Mouse (Mus musculus): ENCODE results near the gene Scamp3.
"Not testable (repeated sequence)": the region's sequence is repeated elsewhere in the genome, so short reads cannot be mapped to it uniquely, and the experiment has no call there.

Gene Scamp3

DNA sequence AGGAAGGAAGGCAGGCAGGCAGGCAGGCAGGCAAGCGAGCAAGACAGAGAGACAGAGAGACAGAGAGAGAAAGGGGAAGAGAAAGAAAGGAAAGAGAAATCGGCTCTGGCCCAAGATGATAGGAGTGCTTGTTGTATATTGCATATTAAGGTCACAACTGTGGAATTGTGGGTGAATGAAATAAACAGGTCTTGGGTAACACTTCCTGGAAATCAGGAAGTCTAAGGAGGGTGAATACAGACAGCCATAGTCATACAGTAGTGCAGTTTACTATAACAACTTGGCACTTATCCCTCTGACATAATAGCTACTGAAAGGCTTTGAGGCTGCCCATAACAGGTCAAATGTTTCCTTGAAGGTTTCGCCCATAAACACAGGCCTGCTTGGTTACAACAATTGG lies 22.6 kb downstream of the Scamp3 start:
- DNase-seq, result no peak

DNA sequence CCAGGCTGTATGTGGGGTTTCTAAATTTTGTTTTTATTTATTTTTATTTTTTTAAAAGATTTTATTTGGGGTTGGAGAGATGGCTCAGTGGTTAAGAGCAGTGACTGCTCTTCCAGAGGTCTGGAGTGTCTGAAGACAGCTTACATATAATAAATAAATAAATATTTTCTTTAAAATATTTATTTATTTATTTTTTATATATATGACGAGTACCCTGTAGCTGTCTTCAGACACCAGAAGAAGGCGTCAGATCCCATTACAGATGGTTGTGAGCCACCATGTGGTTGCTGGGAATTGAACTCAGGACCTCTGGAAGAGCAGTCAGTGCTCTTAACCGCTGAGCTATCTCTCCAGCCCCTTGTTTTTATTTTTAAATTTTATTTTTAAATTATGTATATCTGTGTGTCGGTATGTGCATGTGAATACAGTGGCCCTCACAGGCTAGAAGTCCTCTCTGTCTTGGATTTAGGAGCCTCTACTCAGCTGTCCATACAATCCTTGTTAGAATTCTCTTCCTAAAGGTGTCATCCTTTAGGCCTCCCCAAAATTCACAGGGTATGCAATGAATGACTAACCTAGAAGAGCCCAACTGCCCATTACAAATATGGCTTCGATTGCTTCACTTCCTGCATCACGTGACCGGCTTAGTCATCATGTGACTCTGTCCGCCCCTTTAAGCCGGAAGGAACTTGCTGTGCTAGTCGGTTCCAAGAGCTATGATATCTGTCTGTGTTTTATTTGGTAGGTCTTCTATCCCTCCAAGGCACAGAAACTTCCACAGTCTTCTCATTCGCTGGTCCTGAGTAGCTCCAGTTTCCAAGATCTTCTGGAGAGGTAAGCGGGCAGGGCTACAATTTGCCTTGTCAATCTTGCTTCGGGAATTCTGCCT lies 25.2 kb downstream of the Scamp3 start, which contains the start of gene Gba:
Gene Gba, plus strand, starts transcription at position 676 of the 889 bp plus-strand sequence.
- DNase-seq, result peak; percentile 94

DNA sequence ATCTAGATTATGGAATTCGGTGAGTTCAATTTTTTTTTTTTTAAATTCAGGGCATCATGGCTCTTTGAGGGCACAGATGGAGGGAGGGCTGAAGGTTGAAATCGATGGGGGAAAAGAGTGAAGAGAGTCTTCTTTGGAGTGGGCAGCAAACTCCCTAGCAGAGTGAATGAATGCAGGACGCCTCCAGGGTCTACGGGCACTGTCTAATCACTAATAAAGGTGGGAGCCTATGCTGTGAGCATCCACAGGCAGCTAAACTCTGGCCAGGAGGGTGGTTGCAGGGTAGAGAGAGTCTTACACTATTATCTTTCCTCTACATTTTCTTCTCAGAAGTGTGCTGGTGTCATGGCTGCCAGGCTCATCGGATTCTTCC lies 25.9 kb downstream of the Scamp3 start:
- DNase-seq, result no peak

DNA sequence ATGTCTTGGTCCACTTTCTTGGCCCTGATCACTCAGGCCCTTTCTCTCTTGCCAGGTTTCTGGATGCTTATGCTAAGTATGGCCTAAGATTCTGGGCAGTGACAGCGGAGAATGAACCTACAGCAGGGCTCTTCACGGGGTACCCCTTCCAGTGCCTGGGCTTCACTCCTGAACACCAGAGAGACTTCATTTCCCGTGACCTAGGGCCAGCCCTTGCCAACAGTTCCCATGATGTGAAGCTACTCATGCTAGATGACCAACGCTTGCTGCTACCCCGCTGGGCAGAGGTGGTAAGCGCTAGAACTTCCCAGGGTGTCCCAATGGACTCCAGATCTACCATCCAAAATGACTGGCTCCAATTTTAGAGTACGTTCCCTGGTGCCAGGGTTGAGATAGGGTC lies 28.8 kb downstream of the Scamp3 start:
- no peak for DNase-seq

DNA sequence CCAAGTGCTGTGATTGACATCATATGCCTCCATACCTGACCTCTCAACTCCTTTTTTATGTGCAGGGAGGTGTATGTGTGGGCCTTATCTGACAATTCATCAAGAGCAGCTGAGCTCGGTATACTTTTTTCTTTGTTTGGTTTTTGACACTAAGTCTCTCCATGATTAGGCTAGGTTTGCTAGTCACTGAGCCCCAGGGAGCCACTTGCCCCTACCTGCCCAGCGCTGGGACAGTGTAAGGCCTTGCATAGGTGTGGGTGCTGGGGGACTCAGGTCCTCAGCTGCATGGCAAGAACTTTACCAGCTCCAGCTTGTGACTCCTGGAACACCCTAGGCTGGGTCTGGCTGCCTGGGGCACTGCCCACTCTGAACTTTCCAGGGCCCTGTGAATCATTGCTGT lies 29.4 kb downstream of the Scamp3 start:
- no peak for DNase-seq

DNA sequence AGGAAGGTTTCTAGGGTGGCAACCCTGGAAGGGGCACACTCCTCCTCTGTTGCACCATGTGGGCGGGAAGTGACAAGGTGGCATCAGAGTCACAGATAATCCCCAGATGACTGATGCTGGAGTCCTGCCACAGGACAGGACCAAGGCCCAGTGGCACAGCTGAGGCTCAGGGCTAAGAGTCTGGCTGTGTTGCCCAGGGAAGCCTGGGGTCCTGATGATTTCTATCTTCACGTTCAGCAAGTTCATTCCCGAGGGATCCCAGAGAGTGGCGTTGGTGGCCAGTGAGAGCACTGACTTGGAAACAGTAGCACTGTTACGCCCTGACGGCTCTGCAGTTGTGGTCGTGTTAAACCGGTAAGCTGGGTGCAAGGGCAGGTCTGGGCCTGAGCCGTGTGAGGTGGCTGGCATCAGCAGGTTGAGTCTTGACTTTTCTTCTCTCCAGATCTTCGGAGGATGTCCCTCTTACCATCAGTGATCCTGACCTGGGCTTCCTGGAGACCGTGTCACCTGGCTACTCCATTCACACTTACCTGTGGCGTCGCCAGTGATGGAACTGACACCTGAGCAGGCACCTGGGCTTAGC lies 30.9 kb downstream of the Scamp3 start:
- no peak for DNase-seq

DNA sequence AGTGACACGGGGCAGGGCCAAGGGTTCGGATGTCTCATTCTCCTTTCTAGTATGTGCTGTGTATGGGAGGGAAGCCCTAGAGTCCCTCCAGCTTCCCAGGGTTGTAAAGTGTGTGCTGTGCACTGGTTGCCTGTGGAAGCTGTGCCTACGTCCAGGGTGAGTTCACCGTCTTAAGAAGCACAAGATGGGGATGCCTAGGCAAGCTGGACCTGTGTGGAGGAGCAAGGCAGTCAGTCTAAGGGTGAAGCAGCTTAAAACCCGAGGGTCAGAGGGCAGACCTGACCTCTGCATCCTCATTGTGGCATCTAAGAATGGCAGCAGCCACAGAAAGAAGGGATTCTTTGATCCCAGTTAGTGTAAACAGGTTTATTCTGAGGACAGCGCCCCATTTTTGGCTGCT lies 31.5 kb downstream of the Scamp3 start:
- no peak for DNase-seq

DNA sequence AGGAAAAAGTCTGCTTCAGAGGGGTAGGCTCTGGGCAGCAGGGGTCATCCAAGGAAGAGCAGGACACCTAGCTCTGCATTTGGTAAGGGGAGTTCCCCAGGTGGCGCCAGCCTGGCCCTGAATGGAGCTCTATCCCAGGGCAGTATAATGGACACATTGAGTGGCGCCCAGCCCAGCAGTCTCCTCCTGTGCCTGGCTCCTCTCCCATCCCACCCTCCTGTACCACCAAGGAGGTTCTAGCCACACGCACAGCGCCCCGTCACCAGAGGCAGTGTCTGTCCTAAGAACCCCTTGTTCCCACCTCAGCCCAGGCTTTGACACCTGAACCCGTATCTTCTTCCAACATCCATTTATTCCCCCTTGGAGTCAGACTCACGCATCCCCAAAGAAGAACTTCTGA lies 32.5 kb downstream of the Scamp3 start:
- no peak for DNase-seq

DNA sequence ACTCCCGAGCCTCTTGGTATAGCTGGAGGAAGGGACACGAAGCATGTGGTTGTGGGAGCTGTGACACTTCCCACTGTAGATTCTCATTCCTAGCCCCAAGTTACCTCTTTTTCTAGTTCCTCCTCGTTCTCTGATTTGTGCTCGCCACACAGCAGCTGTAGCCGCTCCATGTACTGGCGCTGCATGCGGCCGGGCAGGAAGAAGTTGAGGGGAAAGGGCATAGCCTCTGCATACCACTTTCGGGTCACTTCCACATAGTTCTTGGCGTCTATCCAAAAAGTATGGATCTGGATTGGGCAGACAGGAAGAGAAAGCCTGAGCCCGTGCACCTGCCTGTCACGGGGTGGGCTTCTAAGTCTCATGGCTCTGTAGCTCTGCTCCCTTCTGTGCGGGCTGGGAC lies 32.9 kb downstream of the Scamp3 start:
- DNase-seq, result no peak

DNA sequence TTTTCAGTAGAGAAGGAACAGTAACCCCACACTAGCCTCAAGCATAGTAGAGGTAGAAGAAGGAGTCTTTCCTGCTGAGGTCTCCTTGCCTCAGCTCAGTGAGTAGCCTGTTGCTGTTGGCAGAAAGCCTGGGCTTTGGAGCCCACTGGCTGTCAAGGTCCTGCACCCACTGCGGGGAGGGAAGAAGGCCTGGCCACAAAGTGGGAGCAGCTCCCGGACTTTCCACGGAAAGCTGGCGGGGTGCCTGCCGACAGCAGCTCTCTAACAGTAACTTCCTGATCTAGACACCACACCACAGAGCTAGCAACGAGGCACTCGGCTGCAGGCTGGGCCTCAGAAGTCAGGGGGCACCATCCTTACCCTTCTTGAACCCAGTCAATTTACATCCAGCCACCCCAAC lies 33.5 kb downstream of the Scamp3 start:
- no peak for DNase-seq

DNA sequence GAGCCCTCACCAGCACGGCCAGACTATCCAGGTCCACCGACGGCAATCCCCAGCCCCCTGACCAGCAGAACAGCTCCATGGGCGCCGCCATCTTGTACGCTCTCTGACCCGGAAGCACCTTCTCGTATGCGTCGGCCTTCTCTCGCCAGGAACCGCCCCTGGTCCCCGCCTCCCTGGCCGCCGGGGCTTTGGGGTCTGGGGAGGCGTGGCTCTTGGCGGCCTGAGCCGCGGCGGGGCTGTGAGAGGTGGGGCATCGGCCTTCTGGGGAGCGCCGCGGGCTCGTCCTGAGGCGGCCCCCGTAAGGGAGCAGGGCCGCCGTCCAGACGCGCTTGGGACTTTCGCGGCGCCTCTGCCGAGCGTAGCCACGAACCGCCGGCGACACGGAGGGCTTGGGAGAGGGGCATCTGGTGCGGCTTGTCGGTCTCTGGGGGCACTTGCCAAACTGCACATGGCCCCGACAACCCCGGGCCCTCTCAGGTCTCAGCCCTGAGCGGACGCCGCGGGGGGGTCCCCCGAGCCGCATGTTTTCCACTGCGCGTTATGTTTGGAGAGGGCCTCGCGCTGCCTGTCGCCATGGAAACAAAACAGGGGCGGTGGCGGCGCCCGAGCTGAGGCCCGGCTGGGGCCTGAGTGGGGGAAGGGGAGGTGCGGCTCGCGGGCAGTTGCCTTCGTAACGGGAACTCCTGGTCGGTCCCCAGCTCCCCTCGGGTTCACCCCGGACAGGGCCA lies 36.7 kb downstream of the Scamp3 start:
- DNase-seq, result peak; percentile 97

DNA sequence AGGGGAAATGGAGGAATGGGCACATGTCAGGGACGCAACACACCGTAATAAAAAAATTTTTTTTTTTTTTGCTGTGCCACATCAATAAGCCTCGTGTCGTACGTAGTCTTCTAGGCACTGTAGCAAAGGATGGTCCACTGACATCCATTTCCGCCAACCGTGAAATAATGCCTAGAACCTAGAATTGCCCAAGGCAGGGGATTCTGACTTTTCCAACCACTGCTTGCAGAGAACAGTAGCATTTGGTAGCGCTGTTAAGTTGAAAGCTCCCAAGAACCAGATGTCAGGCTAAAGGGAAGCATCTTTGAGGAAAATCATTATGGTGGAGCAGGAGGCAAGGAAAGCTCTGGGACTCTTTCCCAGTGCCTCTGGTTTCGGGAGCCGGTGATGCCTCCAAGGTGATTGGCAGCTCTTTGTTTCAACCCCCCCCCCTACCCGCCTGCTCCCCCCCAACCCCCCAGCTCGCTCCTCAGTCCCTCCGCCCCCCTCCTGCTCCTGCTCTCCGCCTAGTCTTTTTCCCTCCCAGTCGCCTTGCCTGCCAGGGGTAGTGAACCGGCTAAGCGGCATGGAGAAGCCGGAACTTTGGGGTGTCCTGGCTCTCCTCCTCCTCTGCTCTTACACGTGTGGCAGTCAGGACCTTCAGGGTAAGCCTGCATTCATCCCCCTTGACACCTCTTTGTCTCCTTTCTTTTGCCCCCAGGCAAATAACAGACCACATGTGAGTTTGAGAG lies 37.6 kb downstream of the Scamp3 start, which contains the start of gene Thbs3:
Gene Thbs3, plus strand, starts transcription at position 500 of the 731 bp plus-strand sequence.
- peak; percentile 68 for DNase-seq

DNA sequence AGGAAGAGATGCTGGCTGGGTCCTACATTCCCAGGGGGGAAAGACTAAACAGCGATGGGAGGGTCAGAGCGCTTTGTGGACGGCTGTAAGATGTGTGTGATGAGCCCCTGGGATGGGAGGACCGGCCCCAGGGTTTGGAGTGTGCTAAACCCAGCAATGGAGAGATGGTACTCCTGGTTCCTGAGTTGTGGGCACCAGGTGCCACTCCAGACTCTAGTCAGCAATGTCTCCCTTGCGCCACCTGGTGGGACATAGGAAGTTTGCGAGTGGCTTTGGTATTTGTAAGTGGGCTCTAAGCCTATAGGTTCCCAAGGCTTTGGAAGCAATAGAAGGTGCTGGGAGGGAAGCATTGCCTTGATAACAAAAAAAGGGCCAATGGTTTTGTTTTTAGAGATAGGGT lies 38.6 kb downstream of the Scamp3 start:
- peak; percentile 93 for DNase-seq

DNA sequence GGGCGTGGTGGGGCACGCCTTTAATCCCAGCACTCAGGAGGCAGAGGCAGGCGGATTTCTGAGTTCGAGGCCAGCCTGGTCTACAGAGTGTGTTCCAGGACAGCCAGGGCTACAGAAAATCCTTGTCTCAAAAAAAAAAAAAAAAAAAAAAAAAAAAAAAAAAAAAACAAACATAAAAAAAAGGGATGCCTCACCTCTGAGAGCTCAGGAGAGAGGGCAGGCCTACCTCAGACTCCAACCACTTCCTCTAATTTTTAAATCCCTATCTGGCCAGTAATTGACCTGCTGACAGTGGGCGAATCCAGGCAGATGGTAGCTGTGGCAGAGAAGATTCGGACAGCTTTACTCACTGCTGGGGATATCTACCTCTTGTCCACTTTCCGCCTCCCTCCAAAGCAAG lies 39.1 kb downstream of the Scamp3 start:
- DNase-seq, result not testable (repeated sequence)

DNA sequence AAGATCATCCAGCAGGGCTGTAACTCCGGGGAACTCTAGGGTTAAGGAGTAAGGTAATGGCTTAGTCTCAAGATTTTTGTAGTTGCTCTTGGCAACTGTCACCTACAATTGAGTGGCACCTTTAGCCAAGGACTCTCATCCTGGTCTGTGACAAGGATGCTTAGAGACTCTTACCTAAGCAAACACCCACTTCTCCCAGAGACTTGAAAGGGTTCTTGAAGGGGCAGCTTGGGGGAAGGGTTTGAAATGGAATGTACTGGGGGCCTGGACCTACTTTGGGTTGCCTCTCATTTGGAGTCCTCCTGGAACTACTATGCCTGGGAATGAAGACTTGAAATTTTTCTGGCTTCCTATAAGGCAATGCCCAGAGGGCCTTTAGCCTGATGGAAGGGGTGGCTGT lies 41.0 kb downstream of the Scamp3 start:
- no peak for DNase-seq

DNA sequence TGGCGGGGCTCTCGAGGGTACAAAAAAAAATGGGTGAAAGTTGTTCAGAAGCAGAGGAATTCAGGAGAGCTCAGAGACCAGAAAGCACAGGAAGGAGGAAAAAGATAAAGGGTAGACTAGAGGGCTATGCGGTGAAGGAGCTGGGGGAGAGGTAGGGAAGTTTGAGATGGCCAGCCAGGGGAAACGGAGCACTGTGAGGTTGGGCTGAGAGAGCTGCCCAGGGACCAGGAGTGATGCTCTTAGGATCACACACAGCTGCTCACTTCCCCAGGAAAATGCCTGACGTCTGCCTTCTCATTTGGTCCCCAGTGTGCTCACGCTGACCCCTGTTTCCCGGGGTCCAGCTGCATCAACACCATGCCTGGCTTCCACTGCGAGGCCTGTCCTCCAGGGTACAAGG lies 42.3 kb downstream of the Scamp3 start:
- no peak for DNase-seq

DNA sequence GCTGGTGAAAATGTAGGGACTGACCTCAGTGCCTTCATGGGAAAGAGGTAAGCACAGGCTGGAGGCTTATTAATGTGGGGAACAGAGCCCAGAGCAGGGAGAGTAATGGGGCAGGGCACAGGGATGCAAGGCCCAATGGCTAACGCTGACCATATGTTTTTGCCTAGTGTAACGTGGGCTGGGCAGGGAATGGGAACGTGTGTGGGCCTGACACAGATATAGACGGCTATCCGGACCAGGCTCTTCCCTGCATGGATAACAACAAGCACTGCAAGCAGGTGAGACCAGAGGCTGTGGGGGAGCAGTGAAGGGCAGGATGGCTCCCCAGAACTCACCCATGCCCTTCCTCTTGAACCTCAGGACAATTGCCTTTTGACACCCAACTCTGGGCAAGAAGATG lies 43.9 kb downstream of the Scamp3 start:
- DNase-seq, result no peak

DNA sequence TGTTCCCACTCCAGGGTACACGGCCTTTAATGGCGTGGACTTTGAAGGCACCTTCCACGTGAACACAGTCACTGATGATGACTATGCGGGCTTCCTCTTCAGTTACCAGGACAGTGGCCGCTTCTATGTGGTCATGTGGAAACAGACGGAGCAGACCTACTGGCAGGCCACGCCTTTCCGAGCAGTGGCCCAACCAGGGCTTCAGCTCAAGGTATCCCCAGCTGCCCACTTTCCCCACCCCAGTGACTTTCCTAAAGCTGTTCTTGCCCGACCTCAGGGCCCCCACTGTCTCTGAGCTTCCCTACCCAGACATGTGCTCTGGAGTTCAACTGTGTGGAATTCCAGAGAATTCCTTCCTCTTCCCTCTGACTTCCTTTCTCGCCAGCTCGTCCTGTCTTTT lies 47.5 kb downstream of the Scamp3 start:
- DNase-seq, result no peak

DNA sequence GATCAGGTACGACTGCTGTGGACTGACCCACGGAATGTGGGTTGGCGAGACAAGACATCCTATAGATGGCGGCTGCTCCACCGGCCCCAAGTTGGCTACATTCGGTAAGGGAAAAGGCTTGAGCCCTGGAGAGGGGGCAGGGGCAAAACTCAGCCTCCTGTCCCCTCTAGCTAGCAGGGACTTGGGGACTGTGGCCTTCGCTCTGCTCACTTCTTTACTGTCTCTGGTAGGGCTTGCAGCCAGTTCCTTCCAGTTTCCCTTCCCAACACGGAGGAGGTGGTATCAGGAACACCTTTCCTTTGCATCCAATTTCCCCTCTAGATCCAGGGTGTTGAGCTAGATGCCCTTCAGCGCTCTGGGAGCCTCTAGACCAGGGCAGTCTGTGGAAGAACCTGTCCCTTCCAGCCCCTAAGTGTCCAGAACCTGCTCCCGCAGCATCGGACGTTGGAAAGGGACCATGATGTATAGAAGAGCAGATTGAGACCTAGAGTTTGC lies 48.1 kb downstream of the Scamp3 start:
- DNase-seq, result no peak

DNA sequence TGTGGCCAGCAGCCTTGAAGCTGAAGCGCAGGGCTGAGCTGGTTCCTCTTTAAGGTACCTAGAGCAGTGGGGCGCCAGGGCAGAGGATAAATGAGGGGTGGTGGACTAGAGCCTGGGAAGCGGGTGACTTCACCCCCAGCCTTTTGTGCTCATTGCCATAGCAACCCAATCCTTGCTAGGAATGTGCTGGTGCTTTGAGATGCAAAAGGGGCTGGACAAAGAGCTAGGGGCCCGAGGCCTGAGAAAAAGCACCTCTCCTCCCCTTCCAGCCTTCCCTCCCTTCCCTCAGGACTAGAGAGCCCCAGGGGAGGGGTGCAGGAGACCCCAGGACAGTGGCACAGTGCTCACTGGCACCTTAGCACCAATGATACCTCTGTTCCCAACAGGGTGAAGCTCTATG lies 48.6 kb downstream of the Scamp3 start:
- peak; percentile 72 for DNase-seq

DNA sequence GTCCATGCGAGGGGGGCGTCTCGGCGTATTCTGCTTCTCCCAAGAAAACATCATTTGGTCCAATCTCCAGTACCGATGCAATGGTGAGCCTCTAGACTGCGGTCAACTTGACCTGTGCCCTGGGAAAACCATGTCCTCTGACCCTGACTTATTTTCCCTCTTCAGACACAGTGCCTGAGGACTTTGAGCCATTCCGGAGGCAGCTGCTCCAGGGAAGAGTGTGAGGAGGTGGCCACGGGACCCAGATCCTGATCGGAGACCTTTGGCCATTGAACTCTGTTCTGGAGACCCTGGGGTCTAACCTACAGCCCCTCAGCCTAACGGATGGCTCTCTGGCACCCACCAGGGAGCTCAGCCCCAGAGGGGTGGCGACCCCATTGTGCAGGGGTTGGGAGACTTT lies 49.1 kb downstream of the Scamp3 start:
- no peak for DNase-seq

DNA sequence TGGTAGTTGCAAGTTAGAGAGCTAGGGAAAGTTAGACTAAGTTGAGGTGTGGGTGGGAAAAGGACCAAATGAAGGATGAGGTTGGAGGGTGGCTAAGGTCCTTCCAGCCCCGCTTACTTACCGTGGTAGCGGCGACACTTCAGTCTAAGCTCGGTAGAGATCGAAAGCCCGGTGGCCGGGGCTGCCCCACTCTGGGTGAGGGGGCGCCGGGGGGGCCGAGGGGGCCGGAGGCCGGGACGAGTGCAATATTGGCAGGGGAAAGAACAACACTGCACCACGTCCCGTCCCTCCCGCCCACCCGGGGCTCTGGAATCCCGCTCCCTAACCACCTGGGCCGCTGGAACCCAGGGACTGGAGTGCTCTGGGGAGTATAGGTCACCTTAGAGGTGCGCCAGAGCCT lies 49.6 kb downstream of the Scamp3 start, which contains the start of gene Mtx1:
Gene Mtx1, minus strand, starts transcription at position 189 of the 400 bp plus-strand sequence.
- no peak for DNase-seq

Data from retina, postnatal 1 day (tissue).